Mouse (Mus musculus): ENCODE data around the gene Mrpl48.

DNA sequence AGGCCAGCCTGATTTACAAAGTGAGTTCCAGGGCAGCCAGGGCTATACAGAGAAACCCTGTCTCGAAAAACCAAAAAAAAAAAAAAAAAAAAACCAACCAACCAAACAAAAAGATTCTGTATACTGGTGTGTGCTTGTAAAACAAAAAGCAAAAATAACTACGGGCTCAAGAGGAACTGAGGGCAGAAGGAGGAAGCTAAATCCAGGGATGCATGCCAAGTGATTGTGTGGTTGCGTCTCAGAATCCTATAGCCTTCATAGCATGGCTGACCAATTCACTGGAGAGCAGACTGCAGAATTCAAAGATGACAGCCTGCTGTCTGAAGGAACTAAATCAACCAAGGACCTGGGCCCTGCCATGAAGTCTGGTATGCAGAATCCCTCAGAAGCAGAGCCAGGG, 73.9 kb downstream of the Mrpl48 start:
- TF ChIP-seq CTCF (IDR thresholded peaks at IDR 0.05; ENCODE audit: low read depth, low read length) (no peak), POLR2A (IDR thresholded peaks at IDR 0.05; ENCODE audit: borderline replicate concordance, low read depth, low read length) (no peak)

Data from bone marrow macrophage, adult 2 months (primary cell).